Mouse (Mus musculus) monocyte, adult 5-6 weeks (primary cell): ENCODE measurements around the gene Ahdc1. TPM values are rescaled to one million over a fixed set of nuclear protein-coding genes. Genes with fewer than 3 reads are reported as not detected.

Experiments used
- ATAC-seq: fragments of 153-309, 156-312 bp; replicated peaks from 2 replicates; pipeline ENCODE4 v1.8.0; 2017; ENCODE audit warnings: mild to moderate bottlenecking; ENCODE audit not compliant: low TSS enrichment, insufficient number of reproducible peaks, severe bottlenecking, poor library complexity, low FRiP score
- total RNA-seq: library from RNA; stranded (forward); fragments of 200-1000, 200-491, 200-594 nt; gene quantifications from 3 replicates; pipeline ENCODE4 v1.2.3, GENCODE M21; 2017

The Ahdc1 gene
- total RNA-seq, result 2.8 to 13.7 TPM (median 3.3 TPM) in 3 replicates

DNA sequence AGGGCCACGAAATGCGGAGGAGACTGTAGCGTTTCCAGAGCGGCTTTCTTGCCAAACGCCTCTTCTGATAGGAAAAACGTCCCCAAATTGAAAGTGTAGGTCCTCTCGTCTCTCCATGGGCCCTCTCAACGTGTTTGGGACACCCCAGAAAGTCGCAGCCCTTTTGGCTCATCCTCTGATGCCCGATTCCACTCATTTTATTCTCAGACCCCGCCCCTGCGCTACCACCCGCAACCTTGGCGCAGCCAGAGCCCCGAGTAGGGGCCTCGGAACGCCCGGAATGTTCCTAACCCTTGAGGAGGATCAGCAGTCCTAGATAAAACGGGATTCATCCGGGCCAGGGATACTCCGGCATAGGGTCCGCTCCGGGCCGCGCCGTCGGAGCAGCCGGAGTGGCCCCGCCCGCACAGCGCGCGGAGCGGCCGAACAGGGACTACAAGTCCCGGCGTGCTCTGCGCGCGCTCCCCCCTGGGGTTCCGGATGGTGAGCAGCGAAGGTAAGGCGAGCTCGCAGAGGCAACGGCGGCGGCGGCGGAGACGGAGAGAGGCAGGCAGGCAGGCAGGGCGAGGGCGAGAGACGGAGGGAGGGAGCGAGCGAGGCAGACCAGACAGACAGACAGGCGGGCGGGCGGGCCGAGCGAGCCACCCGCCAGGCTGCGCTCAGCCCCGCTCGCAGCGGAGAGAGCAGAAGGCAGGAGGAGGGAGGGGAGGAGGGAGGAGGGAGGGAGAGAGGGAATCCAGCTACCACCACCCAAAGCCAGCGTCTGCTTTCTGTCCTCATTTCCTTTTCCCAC lies at the start of gene Ahdc1:
TSS of gene Ahdc1 (plus strand) at position 233 of the 793 bp plus-strand sequence.
- peak; percentile 57 for ATAC-seq

DNA sequence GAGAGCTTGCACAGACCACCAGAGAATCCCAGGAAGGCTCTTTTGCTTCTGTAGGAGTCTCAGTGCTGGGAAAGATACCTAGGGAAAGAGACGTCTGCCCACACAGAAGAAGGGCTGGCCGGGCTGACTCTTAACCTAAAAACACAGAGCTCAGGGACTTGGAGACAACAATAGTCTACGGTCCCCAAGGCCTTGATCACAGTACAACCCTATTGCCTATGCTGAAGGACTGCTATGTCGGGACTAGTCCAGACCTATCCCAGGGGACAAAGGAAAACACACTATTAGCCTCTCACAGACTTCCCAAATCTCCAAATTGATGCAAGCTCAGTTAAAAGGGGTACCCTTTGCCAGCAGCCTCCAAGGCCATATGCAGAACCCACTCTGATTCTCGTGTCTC lies 49.2 kb upstream of the Ahdc1 start:
- no peak for ATAC-seq

DNA sequence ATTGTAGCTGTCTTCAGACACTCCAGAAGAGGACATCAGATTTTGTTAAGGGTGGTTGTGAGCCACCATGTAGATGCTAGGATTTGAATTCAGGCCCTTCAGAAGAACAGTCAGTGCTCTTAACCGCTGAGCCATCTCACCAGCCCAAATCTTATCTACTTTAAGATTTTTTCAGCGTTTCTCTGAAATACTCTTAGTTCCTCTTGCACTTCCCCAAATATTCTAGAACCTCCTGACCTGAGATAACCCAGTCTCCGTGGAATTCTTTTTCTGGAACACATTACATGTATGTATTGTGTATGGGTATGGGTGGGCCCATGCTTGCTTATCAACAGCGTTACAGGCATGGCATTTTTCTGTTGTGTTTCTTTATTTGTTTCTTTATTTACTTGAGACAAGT lies 48.4 kb upstream of the Ahdc1 start:
- no peak for ATAC-seq

DNA sequence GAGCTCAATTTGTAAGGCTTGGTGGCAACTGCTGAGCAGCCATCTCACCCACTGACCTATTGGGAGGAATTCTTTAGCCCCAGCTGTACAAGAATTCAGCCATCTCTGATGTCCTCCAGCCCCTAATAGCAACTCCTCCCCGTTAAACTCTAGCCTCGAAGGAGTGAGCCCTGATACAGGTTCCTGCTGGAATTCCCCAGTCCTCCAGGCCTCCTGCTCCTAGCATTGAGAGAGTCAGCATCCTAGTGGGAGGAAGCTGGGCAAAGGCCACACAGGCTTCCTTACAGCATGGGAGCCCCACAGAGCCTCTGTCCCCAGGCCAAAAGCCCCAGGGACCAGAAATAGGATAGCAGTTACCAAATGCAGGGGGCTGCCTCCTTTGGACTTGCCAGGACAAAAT lies 47.6 kb upstream of the Ahdc1 start:
- ATAC-seq, result no peak

DNA sequence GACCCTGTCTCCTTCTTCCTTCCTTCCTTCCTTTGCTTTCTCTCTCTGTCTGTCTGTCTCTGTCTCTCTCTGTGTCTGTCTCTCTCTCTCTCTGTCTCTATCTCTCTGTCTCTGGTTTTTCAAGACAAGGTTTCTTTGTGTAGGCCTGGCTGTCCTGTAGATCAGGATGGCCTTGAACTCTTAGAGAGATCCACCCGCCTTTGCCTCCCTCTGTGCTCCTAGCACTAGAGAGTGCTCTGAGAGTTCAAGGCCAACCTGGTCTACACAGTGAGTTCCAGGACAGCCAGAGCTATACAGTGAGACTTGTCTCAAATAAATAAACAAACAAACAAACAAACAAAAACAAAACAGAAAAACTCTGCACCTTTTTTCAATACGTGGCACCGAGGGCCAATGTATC lies 47.0 kb upstream of the Ahdc1 start:
- no peak for ATAC-seq

DNA sequence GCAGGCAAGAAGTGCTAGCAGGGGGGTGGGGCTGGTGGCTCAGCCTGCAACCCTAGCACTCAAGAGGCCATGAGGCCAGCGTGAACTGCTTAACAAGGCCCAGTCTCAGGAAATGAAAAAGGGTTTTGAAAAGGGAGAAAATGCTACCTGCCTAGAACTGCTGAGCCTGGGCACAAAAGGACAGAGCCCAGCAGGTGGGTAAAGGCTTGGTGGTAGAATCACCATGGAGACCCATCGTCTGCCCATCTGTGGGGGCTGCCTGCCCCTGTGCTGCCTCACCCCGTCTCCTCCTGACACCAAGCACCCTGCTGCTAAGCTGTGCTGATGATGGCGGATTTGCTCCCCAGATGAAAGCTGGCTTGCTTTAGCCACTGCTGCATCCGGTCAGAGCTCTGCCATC lies 46.6 kb upstream of the Ahdc1 start:
- ATAC-seq, result no peak

DNA sequence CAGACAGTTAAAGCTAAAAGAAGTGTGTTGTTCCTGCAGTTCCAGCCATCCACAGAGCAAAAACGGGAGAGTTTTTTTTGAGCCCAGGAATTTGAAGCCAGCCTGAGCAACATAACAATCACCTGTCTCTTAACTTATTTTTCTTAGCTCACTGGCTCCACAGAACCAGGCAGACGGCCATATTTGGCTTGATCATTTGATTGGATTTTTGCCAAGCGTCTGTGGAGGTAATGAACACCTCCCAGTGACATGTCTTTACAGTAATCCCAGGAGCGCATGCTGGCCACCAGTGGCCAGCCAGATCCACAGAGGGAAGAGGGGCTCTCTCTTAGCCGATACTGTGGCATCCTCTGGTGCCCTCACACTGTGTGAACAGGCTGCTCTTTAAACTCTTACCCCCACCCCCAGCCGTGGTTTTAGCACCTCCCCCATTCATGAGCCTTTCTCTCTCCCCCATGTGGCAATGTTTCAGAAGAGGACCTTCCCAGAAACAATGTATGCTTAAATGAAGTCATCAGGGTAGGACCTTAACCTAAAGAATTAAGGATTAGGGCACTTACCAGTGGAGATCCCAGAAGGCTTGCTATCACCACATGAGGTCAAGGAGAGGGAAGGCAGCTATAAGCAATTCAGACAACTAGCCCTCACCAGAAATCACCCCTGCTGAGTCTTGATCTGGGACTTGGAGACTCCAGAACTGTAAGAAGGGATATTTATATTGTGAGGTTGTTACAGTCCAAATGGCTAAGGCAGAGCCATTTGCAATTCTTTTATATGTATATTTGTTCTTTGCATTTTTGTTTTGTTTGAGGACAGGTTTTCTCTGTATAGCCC lies 42.7 kb upstream of the Ahdc1 start:
- ATAC-seq, result peak; percentile 53

DNA sequence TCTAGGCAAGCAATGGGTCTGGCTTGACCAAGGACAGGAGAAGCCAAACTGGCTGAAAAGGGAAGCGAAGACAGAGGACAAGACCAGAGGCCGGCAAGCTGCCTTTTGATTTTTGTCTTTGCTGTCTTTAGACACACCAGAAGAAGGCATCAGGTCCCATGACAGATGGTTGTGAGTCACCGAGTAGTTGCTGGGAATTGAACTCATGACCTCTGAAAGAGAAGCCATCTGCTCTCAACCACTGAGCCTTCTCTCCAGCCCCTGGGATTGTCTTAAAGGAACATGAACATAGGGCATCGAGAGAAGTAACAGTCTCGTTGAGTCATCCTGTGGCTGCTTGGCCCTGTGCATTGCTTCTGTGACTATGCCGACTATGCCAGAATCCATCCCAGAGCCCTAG lies 39.5 kb upstream of the Ahdc1 start:
- ATAC-seq, result 0 out of 2 replicates have a peak, but pooled peaks have one; percentile 11

DNA sequence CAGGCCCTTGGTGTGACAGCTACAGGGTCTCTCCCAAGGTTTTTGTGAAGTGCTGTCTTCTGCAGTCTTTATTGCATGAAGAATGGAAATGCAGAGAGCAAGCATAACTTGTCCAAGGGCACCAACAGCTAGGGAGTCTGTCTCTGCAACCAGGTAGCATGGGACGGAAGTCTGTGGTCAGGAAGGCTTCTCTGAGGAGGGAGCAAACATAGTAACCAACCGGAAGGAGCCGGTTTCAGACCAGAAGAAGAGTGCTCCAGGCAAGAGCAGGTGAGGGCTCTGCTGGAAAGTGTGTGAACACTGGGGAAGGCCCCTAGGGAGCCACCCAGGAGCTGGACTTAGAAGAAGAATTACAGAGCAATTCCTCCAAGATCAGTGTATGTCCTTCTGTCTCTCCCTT lies 39.0 kb upstream of the Ahdc1 start:
- no peak for ATAC-seq

DNA sequence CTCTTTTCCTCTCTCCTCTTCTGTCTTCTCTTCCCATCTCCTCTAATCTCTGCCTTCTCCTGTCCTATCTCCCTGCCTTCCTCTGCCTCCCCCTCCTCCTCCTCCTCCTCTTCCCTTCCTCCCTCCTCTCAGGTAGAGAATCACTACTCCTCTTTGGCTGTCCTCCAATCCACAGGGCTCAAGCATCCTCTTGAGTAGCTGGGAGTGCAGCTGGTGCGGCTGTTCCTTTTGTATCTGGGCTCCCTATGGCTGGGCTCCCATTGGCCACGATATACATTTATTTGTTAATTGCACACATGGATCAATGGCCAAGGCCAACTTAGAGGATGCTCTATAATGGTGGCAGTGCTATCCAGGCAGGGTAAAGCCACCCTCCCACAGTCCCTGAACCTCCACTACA lies 38.5 kb upstream of the Ahdc1 start:
- no peak for ATAC-seq

DNA sequence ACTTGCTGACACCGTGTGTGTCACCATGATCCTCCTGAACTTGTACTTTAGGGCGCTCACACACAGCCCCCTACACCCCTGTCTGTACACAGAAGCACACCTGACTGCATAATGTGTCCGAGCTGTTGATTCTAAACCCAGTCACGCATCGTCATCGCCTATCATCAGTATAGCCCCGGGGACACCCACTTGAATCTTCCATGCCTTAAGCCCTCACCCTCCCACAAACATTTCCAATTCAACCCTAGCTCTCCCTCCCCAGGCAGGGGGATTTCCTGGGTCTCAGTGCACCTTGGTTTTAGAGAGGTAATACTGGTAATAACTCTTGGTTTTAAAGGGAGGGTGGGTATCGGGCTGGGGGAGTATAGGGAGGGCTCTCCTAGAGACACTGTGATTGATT lies 37.9 kb upstream of the Ahdc1 start:
- no peak for ATAC-seq

DNA sequence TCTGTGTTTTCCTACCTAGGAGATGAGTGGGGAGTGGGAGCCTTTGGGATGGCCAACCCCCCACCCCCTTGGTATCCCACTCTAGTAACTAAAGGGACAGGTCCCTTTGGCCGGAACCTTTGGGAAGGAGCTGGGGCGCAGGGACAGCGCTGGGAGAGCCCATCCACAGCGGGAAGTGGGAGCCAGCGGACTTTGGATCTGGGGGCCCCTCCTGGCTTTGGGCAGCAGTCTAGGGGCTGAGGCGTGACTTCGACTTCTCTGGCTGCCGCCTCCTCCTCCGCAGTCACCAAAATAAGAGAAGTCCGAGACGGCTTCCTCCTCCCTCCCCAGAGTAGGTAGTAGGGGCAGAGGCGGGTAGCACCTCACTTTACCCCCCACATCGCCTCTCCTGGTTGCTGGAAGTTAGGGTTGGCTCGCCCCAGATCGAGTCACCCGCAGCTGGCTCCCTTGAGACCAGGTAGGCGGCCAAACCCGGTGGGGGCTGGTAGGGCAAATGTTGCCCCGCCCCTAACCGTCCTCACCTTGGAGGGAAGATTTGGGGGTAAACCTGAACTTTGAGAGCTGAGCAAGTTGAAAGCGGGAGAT lies 37.2 kb upstream of the Ahdc1 start, which contains the start of gene Fgr:
TSS of gene Fgr (plus strand) at position 282 of the 585 bp plus-strand sequence.
- peak; percentile 52 for ATAC-seq

DNA sequence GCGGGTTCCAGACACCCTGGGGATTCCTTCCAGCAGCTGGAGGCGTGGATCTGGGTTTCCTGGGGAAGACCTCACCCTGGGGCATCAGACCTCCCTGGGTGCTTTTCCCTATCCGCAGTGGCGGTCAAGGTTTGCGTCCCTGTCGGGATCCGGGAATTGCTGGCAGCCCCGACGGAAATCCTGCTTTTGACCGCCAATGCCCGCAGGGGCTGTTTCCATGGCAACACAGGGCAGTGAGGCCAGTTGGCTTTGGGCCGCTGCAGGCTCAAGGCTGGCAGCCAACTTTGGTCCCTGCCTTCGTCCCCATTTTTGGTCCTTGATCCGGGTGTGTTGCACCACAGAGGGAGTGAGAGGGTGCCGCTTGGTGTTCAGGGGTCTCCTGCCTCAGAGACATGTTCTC lies 36.2 kb upstream of the Ahdc1 start:
- ATAC-seq, result 0 out of 2 replicates have a peak, but pooled peaks have one; percentile 1

DNA sequence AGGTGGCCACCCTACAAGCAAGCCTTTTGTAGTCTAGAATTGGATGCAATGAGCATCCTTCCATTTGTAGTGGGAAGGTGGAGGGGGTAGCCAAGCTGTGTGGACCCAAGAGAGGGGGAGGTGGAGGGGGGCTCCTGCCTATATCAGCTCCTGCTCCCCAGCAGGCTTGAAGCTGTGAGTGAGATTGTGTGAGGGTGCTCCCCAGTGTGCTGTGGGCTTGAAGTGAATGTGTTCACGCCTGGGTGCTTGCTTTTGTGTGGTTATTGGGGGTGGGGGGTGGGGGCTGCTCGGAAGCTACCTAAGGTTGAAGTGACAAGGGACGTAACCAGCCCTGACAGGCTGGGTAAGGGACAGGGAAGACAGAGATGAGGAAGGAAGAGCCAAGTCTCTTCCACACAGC lies 35.3 kb upstream of the Ahdc1 start:
- ATAC-seq, result no peak

DNA sequence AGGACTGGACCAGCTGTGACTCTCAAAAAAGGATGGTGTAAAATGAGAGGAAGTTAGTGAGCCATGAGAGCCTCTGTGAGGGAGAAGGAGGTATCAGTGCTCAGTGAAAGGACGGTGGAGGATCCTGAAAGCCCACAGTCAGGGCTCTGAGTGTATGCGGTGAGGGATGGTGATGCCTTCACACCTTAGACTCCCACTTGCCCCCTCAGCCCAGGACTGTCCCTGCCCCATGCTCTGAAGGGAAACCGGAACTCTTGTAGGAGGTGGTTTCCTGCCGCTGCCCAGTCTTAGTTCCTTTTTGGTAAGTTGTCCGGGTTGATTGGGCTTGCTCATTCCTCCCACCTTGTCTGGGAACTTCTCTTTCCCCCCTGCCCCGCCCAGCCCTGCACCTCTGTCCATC lies 34.3 kb upstream of the Ahdc1 start:
- ATAC-seq, result peak; percentile 56

DNA sequence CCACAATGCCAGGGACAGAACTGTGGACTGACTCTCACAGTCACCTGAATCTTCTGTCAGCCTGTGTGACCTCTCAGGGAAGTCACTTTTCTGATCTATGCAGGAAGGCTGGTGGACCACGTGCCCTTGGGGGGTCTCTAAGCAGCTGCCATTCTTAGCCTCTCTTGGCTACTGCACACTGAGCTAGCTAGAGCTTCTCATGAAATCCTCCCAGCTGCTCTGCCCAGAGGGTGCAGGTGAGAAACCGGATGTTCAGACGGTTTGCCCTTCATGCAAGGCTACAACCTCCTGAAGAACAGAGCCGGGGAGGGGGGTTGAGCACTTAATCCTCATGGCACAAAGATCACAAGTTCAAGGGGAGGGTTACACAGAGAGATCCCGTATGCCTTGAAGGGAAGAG lies 33.5 kb upstream of the Ahdc1 start:
- ATAC-seq, result no peak

DNA sequence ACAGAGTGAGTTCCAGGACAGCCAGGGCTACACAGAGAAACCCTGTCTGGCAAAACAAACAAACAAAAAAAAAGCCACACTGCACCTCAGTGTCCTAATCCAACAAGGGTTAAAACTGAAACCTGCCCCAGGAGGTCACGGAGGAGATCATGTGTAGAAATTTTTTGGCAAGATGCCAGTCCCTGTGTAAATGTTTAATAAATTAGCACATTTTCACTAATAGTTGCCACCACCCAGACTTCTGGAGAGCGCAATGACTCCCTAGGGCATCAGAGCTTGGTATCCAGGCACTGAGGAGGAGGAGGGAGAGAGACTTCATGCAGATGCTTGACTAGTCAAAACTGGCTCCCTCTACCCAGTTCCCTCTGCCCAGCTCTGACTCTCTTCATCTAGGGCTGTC lies 31.9 kb upstream of the Ahdc1 start:
- no peak for ATAC-seq

DNA sequence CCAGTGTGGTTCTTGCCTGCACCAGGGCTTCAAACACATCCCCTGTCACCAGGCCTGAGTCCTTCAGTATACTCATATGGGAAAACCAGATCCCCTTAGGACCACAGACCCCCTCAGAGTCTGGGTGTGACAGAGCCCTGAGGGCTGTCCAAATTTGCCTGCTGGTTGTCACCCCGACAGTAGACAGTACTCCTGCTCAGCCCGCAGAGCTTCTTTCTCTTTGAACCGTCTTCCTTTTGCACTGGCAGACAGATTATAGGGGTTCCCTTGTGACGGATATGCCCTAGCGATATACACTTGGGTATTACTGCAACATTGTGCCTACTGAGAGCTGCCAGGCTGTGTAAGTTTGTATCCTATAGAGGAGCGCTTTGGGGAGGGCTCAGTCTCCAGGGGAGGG lies 29.4 kb upstream of the Ahdc1 start:
- no peak for ATAC-seq

DNA sequence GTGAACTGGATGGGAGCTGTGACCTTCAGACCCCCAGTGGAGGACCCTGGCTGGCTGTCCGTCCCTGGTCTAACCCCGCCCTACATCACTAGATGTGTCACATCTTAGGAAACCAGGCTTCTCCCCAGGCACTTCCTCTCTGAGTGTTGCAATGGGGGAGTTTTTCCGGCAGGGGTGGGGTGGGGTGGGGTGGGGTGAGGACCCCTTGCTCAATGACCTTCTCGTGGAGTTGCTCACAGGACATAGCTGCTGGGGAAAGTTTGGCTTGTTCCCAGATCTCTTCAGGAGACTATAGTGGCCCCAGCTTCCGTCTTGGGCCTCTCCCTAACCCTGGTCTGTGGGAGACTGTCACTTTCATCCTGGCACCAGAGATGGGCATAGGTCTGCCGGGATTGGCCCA lies 28.1 kb upstream of the Ahdc1 start:
- peak; percentile 81 for ATAC-seq
